Mouse (Mus musculus) embryo, embryonic 9.5 days (tissue): ENCODE measurements around the gene Snx14.
A peak's percentile ranks its signal among the peaks of the same experiment; 100 is the strongest.

Experiments
- DNase-seq: peaks from one replicate; pipeline ENCODE4 v3.0.0-alpha.2; 2017; ENCODE audit errors: extremely low spot score

Snx14 gene

GRCm38 (mm10) chr9:88342701-88343100 is 96.1 kb downstream of the Snx14 start:
- DNase-seq, result no peak

- no peak for DNase-seq
These were observed 96.5 kb downstream of the Snx14 start for GRCm38 (mm10) chr9:88342241-88342640.

- no peak for DNase-seq
These were observed 97.9 kb downstream of the Snx14 start for GRCm38 (mm10) chr9:88340819-88341218.

GRCm38 (mm10) chr9:88335839-88336238 is 102.9 kb downstream of the Snx14 start:
- DNase-seq, result no peak

GRCm38 (mm10) chr9:88332447-88332846 is 106.3 kb downstream of the Snx14 start:
- DNase-seq, result no peak

GRCm38 (mm10) chr9:88330316-88330715 is 108.4 kb downstream of the Snx14 start:
- DNase-seq, result no peak

GRCm38 (mm10) chr9:88329166-88329748 is 109.5 kb downstream of the Snx14 start:
- DNase-seq, result no peak

GRCm38 (mm10) chr9:88328666-88329065 is 110.1 kb downstream of the Snx14 start:
- DNase-seq, result no peak

- DNase-seq, result peak; percentile 80
These were observed 111.5 kb downstream of the Snx14 start, which contains the start of gene Nt5e for GRCm38 (mm10) chr9:88326930-88327901. Gene Nt5e, plus strand, starts transcription at chr9:88327197.
